Mouse (Mus musculus): Measurements from ENCODE around the gene Lactbl1. TPM values are rescaled to one million over a fixed set of nuclear protein-coding genes. Genes with fewer than 3 reads are reported as not detected.

The Lactbl1 gene
- polyA plus RNA-seq, 1 experiment: 1.1 TPM

GRCm38 (mm10) chr4:136638890-136639289, 16.5 kb downstream of the Lactbl1 start:
- Histone ChIP-seq H3K36me3 (ENCODE audit: control insufficient read depth, insufficient read depth, low read length) (no peaks in the 10 kb centered on the region), H3K4me3 (ENCODE audit: control insufficient read depth, insufficient read depth, low read length) (no peak overlapping the region), H3K4me1 (replicated peaks; ENCODE audit: control insufficient read depth, insufficient read depth, low read length) (peaks cover 10% of the 10 kb centered on the region), H3K27ac (ENCODE audit: control insufficient read depth, insufficient read depth, low read length) (no peak overlapping the region), H3K27me3 (ENCODE audit: control insufficient read depth, insufficient read depth, low read length) (no peaks in the 10 kb centered on the region)
- WGBS: 45% methylated on average over 10 of the region's 10 CpGs
- TF ChIP-seq POLR2A (IDR thresholded peaks at IDR 0.05; ENCODE audit: control insufficient read depth, extremely low read depth, insufficient read depth, low read length, poor library complexity) (no peak), CTCF (IDR thresholded peaks at IDR 0.05; ENCODE audit: borderline replicate concordance, control insufficient read depth, extremely low read depth, insufficient read depth, low read length, poor library complexity) (no peak)
- DNase-seq: no peak

- no peaks in the 10 kb centered on the region for H3K36me3 ChIP-seq (ENCODE audit: control insufficient read depth, insufficient read depth, low read length)
- no peak overlapping the region for H3K4me3 ChIP-seq (ENCODE audit: control insufficient read depth, insufficient read depth, low read length)
- H3K27me3 ChIP-seq (ENCODE audit: control insufficient read depth, insufficient read depth, low read length): no peaks in the 10 kb centered on the region
- peak; percentile 85 for DNase-seq
- peak; percentile 87 for TF ChIP-seq CTCF (IDR thresholded peaks at IDR 0.05; ENCODE audit: borderline replicate concordance, control insufficient read depth, extremely low read depth, insufficient read depth, low read length, poor library complexity)
- TF ChIP-seq POLR2A (IDR thresholded peaks at IDR 0.05; ENCODE audit: control insufficient read depth, extremely low read depth, insufficient read depth, low read length, poor library complexity): no peak
- H3K4me1 ChIP-seq (replicated peaks; ENCODE audit: control insufficient read depth, insufficient read depth, low read length): peaks cover 10% of the 10 kb centered on the region; the same call in 1 of the 2 replicates
- WGBS: 52% methylated on average over 11 of the region's 11 CpGs
- no peak overlapping the region for H3K27ac ChIP-seq (ENCODE audit: control insufficient read depth, insufficient read depth, low read length)
Observed at GRCm38 (mm10) chr4:136648922-136649479, 26.6 kb downstream of the Lactbl1 start.

- no peaks in the 10 kb centered on the region for H3K36me3 ChIP-seq (ENCODE audit: control insufficient read depth, insufficient read depth, low read length)
- DNase-seq: no peak
- WGBS: 74% methylated on average over 13 of the region's 13 CpGs
- H3K4me1 ChIP-seq (replicated peaks; ENCODE audit: control insufficient read depth, insufficient read depth, low read length): peaks cover 13% of the 10 kb centered on the region
- H3K27me3 ChIP-seq (ENCODE audit: control insufficient read depth, insufficient read depth, low read length): no peaks in the 10 kb centered on the region
- no peak for TF ChIP-seq CTCF (IDR thresholded peaks at IDR 0.05; ENCODE audit: borderline replicate concordance, control insufficient read depth, extremely low read depth, insufficient read depth, low read length, poor library complexity)
- TF ChIP-seq POLR2A (IDR thresholded peaks at IDR 0.05; ENCODE audit: control insufficient read depth, extremely low read depth, insufficient read depth, low read length, poor library complexity): no peak
- H3K27ac ChIP-seq (ENCODE audit: control insufficient read depth, insufficient read depth, low read length): no peak overlapping the region
- no peak overlapping the region for H3K4me3 ChIP-seq (ENCODE audit: control insufficient read depth, insufficient read depth, low read length)
Observed at GRCm38 (mm10) chr4:136649480-136650196, 27.2 kb downstream of the Lactbl1 start.

- peaks cover 13% of the 10 kb centered on the region for H3K4me1 ChIP-seq (replicated peaks; ENCODE audit: control insufficient read depth, insufficient read depth, low read length)
- H3K27me3 ChIP-seq (ENCODE audit: control insufficient read depth, insufficient read depth, low read length): no peaks in the 10 kb centered on the region
- TF ChIP-seq POLR2A (IDR thresholded peaks at IDR 0.05; ENCODE audit: control insufficient read depth, extremely low read depth, insufficient read depth, low read length, poor library complexity): no peak
- no peak for TF ChIP-seq CTCF (IDR thresholded peaks at IDR 0.05; ENCODE audit: borderline replicate concordance, control insufficient read depth, extremely low read depth, insufficient read depth, low read length, poor library complexity)
- no peak overlapping the region for H3K4me3 ChIP-seq (ENCODE audit: control insufficient read depth, insufficient read depth, low read length)
- DNase-seq: no peak
- H3K27ac ChIP-seq (ENCODE audit: control insufficient read depth, insufficient read depth, low read length): no peak overlapping the region
- WGBS: 91% methylated on average over 8 of the region's 8 CpGs
- no peaks in the 10 kb centered on the region for H3K36me3 ChIP-seq (ENCODE audit: control insufficient read depth, insufficient read depth, low read length)
Observed at GRCm38 (mm10) chr4:136650261-136650660, 27.8 kb downstream of the Lactbl1 start.

GRCm38 (mm10) chr4:136651357-136651811, 29.0 kb downstream of the Lactbl1 start:
- TF ChIP-seq POLR2A (IDR thresholded peaks at IDR 0.05; ENCODE audit: control insufficient read depth, extremely low read depth, insufficient read depth, low read length, poor library complexity) (no peak), CTCF (IDR thresholded peaks at IDR 0.05; ENCODE audit: borderline replicate concordance, control insufficient read depth, extremely low read depth, insufficient read depth, low read length, poor library complexity) (peak; percentile 85)
- peaks cover 13% of the 10 kb centered on the region for H3K4me1 ChIP-seq (replicated peaks; ENCODE audit: control insufficient read depth, insufficient read depth, low read length)
- H3K4me3 ChIP-seq (ENCODE audit: control insufficient read depth, insufficient read depth, low read length): no peak overlapping the region
- H3K36me3 ChIP-seq (ENCODE audit: control insufficient read depth, insufficient read depth, low read length): no peaks in the 10 kb centered on the region
- peak; percentile 46 for DNase-seq
- H3K27ac ChIP-seq (ENCODE audit: control insufficient read depth, insufficient read depth, low read length): no peak overlapping the region
- 62% methylated on average over 3 of the region's 3 CpGs for WGBS
- H3K27me3 ChIP-seq (ENCODE audit: control insufficient read depth, insufficient read depth, low read length): no peaks in the 10 kb centered on the region

GRCm38 (mm10) chr4:136651882-136652527, 29.6 kb downstream of the Lactbl1 start:
- TF ChIP-seq POLR2A (IDR thresholded peaks at IDR 0.05; ENCODE audit: control insufficient read depth, extremely low read depth, insufficient read depth, low read length, poor library complexity) (no peak), CTCF (IDR thresholded peaks at IDR 0.05; ENCODE audit: borderline replicate concordance, control insufficient read depth, extremely low read depth, insufficient read depth, low read length, poor library complexity) (no peak)
- Histone ChIP-seq H3K4me3 (ENCODE audit: control insufficient read depth, insufficient read depth, low read length) (no peak overlapping the region), H3K36me3 (ENCODE audit: control insufficient read depth, insufficient read depth, low read length) (no peaks in the 10 kb centered on the region), H3K27me3 (ENCODE audit: control insufficient read depth, insufficient read depth, low read length) (no peaks in the 10 kb centered on the region), H3K27ac (ENCODE audit: control insufficient read depth, insufficient read depth, low read length) (no peak overlapping the region), H3K4me1 (replicated peaks; ENCODE audit: control insufficient read depth, insufficient read depth, low read length) (peaks cover 13% of the 10 kb centered on the region)
- WGBS: 89% methylated on average over 13 of the region's 13 CpGs
- no peak for DNase-seq
